Mouse (Mus musculus) liver, embryonic 15.5 days (tissue): ENCODE results near the gene Mgat5. TPM values are rescaled to one million over a fixed set of nuclear protein-coding genes. Genes with fewer than 3 reads are reported as not detected.

Experiments used
- ATAC-seq: fragments of 200-750 bp; cut with Nextera tagmentation; 2 replicates; pipeline ENCODE4 v1.8.0; 2017; ENCODE audit warnings: moderate number of reproducible peaks, mild to moderate bottlenecking, moderate library complexity; ENCODE audit not compliant: insufficient read depth
- H3K27ac ChIP-seq: fragments of 300-500 bp; sonication (generic); replicated peaks from 2 replicates; pipeline ENCODE4 v1.5.1; 2015; ENCODE audit warnings: mild to moderate bottlenecking, inconsistent platforms
- H3K27me3 ChIP-seq: fragments of 300-500 bp; sonication (generic); 2 replicates; pipeline ENCODE4 v1.6.1; 2015; ENCODE audit warnings: mild to moderate bottlenecking, inconsistent platforms
- H3K36me3 ChIP-seq: fragments of 300-500 bp; sonication (generic); replicated peaks from 2 replicates; pipeline ENCODE4 v1.6.1; 2015; ENCODE audit warnings: moderate library complexity, mild to moderate bottlenecking, inconsistent platforms
- H3K4me1 ChIP-seq: fragments of 300-500 bp; sonication (generic); replicated peaks from 2 replicates; pipeline ENCODE4 v1.6.1; 2015; ENCODE audit warnings: inconsistent platforms
- H3K4me2 ChIP-seq: fragments of 300-500 bp; sonication (generic); 2 replicates; pipeline ENCODE4 v1.6.1; 2015; ENCODE audit warnings: moderate library complexity, mild to moderate bottlenecking, inconsistent platforms
- H3K4me3 ChIP-seq: fragments of 300-500 bp; sonication (generic); replicated peaks from 2 replicates; pipeline ENCODE4 v1.5.1; 2015; ENCODE audit warnings: mild to moderate bottlenecking, inconsistent platforms
- H3K9ac ChIP-seq: fragments of 300-500 bp; sonication (generic); 2 replicates; pipeline ENCODE4 v1.6.1; 2015; ENCODE audit warnings: moderate library complexity, mild to moderate bottlenecking, inconsistent platforms
- H3K9me3 ChIP-seq: fragments of 300-500 bp; sonication (generic); replicated peaks from 2 replicates; pipeline ENCODE4 v1.6.1; 2016; ENCODE audit warnings: inconsistent platforms
- WGBS: fragments of 180-500 bp; shearing (Covaris S2); methylation state at CpG from one replicate; pipeline ENCODE4 v1.1.7; 2015; ENCODE audit warnings: mixed read lengths; ENCODE audit not compliant: insufficient replicate concordance; 5-methylcytosine and 5-hydroxymethylcytosine counted together
- polyA plus RNA-seq: library from polyadenylated mRNA; unstranded; fragments of >200 nt; fragmentation: Nextera tagmentation; extraction: Ambion mirVana; gene quantifications from 2 replicates; pipeline ENCODE4 v1.2.1, GENCODE M21; 2015

Gene Mgat5
- polyA plus RNA-seq, 1 experiment from 2014 or later: 0.68 TPM

DNA sequence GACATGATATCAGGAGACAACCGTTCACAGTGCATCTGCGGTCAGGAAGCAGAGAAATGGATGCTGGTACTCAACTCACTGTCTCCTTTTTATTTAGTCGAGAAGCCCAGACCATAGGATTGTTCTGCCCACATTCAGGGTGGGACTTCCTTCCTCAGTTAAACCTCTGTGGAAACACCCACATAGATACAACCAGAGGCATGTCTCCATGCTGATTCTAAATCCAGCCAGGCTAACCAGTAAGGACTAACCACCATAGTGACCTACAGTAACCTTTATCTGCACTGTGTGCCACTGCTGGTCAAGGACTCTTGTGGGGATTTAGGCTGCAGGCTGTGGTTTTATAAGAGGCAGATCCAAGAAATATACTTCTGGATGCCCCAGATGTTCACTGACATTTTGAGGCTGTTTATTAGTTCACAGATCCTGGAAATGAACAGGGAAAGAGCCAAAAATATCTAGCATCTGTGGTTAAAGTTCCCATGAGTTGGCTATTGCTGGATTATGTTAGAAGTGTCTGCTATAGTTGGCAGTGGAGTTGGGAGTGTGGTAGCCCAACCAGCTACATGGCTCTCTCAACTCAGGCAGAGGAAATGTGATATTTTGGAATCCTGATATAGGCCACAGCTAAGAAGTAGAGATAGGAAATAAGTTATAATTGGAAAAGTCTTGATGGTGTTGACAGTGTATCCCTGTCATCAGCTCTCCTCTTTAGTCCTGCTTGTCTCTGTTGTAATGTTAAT lies 143.2 kb downstream of the Mgat5 start:
- 31% methylated on average over 3 of the region's 3 CpGs for WGBS
- no peaks in the 10 kb centered on the region for H3K27me3 ChIP-seq
- H3K27ac ChIP-seq: no peak overlapping the region
- H3K4me2 ChIP-seq: no peak overlapping the region
- H3K4me3 ChIP-seq: no peak overlapping the region
- peaks cover 3% of the 10 kb centered on the region; the same call in 1 of the 2 replicates for H3K4me1 ChIP-seq
- no peak overlapping the region for H3K9ac ChIP-seq
- no peaks in the 10 kb centered on the region for H3K9me3 ChIP-seq
- no peak for ATAC-seq
- no peaks in the 10 kb centered on the region for H3K36me3 ChIP-seq

DNA sequence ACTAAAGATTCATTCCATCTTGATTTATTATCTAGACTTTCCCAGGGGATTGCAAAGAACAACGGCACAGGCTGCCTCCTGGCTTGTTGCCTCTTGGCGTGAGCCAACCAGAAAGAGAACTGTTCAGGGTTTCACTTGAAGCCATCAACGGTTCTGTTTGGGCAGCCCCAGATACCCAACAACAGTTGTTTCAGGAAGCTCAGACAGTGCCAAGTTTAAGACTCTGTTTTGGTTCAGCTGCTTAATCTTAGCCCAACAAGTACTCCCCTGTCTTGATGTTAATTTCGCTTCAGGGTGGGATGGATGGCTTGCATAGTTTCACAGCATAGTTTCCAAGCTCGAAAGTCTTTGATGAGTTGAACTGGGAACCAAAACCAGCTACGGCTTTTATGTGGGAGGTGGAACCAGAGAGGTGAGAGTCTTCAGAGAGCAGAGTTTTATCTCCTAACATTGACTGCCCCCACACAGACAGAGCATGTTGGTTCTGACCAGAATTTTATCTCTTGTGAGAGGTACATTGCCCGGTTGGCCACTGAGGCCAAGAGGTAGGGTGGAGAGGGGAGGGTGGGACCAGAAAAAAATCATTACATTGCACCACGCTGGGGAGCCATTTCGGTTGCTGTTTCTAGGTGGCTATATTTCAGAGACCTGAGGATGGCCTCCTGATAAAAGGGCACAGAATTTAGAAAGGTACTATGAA lies 144.0 kb downstream of the Mgat5 start:
- H3K9me3 ChIP-seq: no peaks in the 10 kb centered on the region
- H3K27me3 ChIP-seq: no peaks in the 10 kb centered on the region
- peaks cover 3% of the 10 kb centered on the region; the same call in 1 of the 2 replicates for H3K4me1 ChIP-seq
- WGBS: 42% methylated on average over 9 of the region's 9 CpGs
- no peak overlapping the region for H3K9ac ChIP-seq
- no peak overlapping the region for H3K4me2 ChIP-seq
- no peaks in the 10 kb centered on the region for H3K36me3 ChIP-seq
- no peak overlapping the region for H3K4me3 ChIP-seq
- no peak overlapping the region for H3K27ac ChIP-seq
- no peak for ATAC-seq

DNA sequence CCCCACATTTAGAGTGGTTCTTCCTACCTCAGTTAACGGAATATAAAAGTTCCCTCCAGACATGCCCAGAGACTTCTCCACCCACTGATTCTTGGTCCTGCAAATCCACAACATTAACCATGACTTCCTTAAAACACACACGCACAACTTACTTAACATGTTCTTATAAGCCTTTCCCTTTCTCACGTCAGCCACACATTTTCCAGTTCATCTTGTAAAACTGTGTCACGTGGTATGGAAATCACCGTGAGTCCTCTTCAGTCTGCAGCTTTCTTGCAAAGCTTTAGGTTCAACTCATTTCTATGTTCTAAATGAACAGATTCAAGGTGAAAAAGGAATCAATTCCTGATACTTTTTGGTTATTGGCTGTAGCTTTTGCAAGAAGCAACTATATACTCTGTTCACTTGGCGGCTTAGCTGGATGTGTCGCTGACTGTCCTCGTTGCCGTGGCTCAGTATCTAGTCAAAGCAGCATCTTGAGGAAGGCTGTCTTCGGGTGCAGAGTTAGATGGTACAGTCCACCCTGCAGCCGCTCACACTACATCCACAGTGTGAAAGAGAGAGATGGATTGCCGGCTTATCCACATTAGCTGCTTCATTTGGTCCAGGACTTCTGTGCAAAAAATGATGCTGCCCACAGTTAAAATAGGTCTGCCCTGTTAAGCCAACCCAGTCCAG lies 146.7 kb downstream of the Mgat5 start:
- WGBS: 76% methylated on average over 12 of the region's 12 CpGs
- Histone ChIP-seq H3K36me3 (no peaks in the 10 kb centered on the region), H3K9ac (no peak overlapping the region), H3K9me3 (no peaks in the 10 kb centered on the region), H3K27me3 (no peaks in the 10 kb centered on the region), H3K4me2 (no peak overlapping the region), H3K27ac (no peak overlapping the region), H3K4me1 (0 out of 2 replicates have a peak, but pooled peaks cover 3% of the 10 kb centered on the region), H3K4me3 (no peak overlapping the region)
- ATAC-seq: no peak

DNA sequence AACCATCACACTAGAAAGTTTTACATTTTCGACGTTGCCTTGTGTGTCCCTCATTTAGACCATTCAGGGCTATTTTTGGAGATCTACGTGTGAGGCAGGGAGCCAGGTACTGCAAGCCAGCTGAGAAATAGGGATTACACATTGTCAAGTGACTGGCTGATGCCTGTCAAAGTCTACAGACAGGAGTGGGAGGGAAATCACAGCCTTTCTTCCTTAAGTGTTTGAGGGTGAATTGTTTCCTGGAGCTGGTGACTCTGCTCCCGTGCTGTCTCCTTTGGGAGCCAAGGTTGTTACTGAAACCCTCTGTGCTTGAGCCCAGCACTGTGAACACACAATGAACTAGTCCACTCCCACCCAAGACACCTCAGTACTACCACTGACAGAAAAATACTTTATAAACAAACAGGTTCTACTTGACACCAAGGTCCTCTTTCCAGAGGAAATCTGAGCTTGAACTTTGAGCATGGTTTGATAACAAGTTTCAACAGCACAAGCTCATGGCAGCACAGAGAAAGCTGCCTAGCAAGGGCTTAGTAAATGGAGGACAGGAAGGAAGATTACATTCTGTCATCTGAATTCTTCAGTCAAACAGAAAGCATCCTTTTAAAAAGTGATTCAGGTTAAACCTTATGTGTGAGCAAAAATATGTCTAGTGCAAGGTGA lies 147.4 kb downstream of the Mgat5 start:
- Histone ChIP-seq H3K9ac (no peak overlapping the region), H3K4me3 (no peak overlapping the region), H3K27ac (no peak overlapping the region), H3K4me1 (0 out of 2 replicates have a peak, but pooled peaks cover 3% of the 10 kb centered on the region), H3K27me3 (no peaks in the 10 kb centered on the region), H3K36me3 (no peaks in the 10 kb centered on the region), H3K9me3 (no peaks in the 10 kb centered on the region), H3K4me2 (no peak overlapping the region)
- ATAC-seq: no peak
- 57% methylated on average over 4 of the region's 4 CpGs for WGBS

DNA sequence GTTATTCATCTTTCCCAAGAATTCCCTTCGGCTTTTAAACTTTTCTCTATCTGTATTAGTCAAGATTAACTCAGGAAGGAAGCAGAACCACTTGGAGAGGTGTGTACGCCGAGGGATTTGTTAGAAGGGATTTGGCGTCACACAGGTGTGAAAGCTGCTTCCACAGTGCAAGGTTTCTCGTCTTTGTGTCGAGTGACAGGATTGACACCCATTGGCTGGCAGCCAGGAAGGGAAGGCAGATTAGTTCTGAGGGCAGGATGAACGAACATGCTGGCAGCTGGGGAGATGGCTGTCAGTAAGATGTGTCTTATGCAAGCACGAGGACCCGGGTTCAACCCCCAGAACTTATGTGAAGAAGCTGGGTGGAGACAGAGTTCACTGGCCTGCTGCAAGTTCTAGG lies 148.6 kb downstream of the Mgat5 start:
- 61% methylated on average over 9 of the region's 9 CpGs for WGBS
- no peaks in the 10 kb centered on the region for H3K27me3 ChIP-seq
- ATAC-seq: no peak

DNA sequence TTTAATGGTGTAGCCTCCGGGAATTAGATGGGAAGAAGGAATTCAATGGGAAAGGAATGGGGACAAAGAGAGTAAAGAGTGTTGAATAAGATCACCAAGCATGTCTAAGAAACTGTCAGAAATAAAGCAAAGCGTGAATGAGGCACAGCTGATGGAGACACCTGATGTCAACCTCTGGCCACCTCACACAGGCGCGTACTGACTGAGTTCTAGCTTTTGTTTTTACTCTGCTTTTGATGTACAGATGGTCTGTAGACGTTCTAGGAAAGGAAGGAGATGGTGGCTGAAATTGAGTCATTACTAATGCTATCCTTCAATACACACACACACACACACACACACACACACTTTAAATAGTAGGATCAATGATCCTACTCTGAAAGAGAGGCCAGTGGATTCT lies 149.3 kb downstream of the Mgat5 start:
- ATAC-seq: no peak
- Histone ChIP-seq H3K9ac (no peak overlapping the region), H3K36me3 (no peaks in the 10 kb centered on the region), H3K9me3 (no peaks in the 10 kb centered on the region), H3K4me1 (no peaks in the 10 kb centered on the region), H3K4me3 (no peak overlapping the region), H3K4me2 (no peak overlapping the region), H3K27me3 (no peaks in the 10 kb centered on the region), H3K27ac (no peak overlapping the region)
- WGBS: 67% methylated on average over 5 of the region's 5 CpGs

More for the DNA sequence above, 148.6 kb downstream of the Mgat5 start:
- H3K9ac ChIP-seq: no peak overlapping the region
- no peaks in the 10 kb centered on the region for H3K9me3 ChIP-seq
- H3K27ac ChIP-seq: no peak overlapping the region
- H3K4me3 ChIP-seq: no peak overlapping the region
- no peaks in the 10 kb centered on the region for H3K4me1 ChIP-seq
- H3K36me3 ChIP-seq: no peaks in the 10 kb centered on the region
- H3K4me2 ChIP-seq: no peak overlapping the region

DNA sequence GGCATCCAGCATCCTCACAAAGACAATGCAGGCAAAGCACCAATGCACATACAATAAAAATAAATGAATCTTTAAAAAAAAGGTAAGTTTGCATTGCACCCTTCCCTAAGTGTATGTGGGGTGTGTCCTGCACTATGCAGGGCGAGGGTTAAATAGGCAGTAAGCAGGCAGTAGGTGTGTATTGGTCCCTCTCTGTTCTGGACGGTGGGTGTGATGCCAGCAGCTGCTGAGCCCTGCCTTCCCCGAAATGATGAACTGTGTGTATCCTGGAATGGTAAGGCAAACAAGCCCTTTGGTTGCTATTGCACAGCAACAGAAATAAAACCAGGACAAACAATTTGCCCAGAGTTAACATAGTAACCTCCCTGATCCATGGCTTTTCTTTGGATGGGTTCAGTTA lies 150.2 kb downstream of the Mgat5 start:
- Histone ChIP-seq H3K9me3 (no peaks in the 10 kb centered on the region), H3K9ac (no peak overlapping the region), H3K4me3 (no peak overlapping the region), H3K27ac (no peak overlapping the region), H3K4me2 (no peak overlapping the region), H3K4me1 (no peaks in the 10 kb centered on the region), H3K27me3 (no peaks in the 10 kb centered on the region), H3K36me3 (no peaks in the 10 kb centered on the region)
- 71% methylated on average over 3 of the region's 3 CpGs for WGBS
- no peak for ATAC-seq

DNA sequence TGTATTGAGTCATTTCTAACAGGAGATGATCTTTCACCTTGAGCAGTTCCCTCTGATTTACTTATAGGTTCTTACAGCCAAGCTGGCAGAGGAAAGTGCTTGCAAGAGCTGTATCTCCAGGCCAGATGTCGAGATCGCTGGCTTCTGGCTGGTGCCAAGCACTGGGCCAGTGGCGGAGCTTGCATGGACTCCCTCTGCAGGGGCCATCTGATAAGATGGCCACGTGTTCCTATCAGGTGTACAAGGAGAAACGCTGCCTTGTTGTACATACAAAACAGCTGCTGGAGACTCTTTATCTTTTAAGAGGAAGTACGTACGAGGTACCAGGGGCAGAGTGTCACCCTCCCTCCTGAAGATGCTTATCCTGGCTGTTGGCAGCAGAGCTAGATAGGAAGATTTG lies 158.8 kb downstream of the Mgat5 start:
- ATAC-seq: 0 out of 2 replicates have a peak, but pooled peaks have one; percentile 18
- no peaks in the 10 kb centered on the region for H3K36me3 ChIP-seq

DNA sequence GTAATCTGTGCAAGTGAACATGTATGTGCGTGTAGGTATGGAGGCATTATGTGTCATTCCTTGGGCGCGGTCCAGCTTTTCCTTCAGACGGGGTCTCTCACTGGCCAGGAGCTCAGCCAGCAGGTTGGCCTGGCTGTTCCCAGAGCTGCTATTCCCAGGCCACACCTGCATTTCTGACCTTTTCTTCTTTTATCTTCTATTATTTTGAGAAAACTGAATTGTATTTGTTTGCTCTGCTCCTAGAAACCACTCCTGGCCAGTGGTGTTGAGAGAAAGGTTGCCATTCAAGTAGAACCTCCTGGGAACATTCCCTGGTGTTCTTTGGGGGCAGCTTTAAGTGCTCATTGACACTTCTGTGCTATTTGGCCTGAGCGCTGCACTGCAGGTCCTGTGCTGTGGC lies 160.9 kb downstream of the Mgat5 start:
- Histone ChIP-seq H3K27me3 (no peaks in the 10 kb centered on the region), H3K9me3 (no peaks in the 10 kb centered on the region), H3K4me3 (no peak overlapping the region), H3K36me3 (no peaks in the 10 kb centered on the region), H3K9ac (no peak overlapping the region), H3K27ac (no peak overlapping the region), H3K4me2 (no peak overlapping the region), H3K4me1 (no peaks in the 10 kb centered on the region; the same call in 1 of the 2 replicates)
- WGBS: 77% methylated on average over 5 of the region's 5 CpGs
- no peak for ATAC-seq

More for the DNA sequence above, 158.8 kb downstream of the Mgat5 start:
- WGBS: 24% methylated on average over 7 of the region's 7 CpGs
- H3K27ac ChIP-seq: no peak overlapping the region
- no peak overlapping the region for H3K4me2 ChIP-seq
- H3K9ac ChIP-seq: no peak overlapping the region
- no peaks in the 10 kb centered on the region for H3K9me3 ChIP-seq
- H3K4me3 ChIP-seq: no peak overlapping the region
- H3K4me1 ChIP-seq: no peaks in the 10 kb centered on the region; the same call in 1 of the 2 replicates
- no peaks in the 10 kb centered on the region for H3K27me3 ChIP-seq

DNA sequence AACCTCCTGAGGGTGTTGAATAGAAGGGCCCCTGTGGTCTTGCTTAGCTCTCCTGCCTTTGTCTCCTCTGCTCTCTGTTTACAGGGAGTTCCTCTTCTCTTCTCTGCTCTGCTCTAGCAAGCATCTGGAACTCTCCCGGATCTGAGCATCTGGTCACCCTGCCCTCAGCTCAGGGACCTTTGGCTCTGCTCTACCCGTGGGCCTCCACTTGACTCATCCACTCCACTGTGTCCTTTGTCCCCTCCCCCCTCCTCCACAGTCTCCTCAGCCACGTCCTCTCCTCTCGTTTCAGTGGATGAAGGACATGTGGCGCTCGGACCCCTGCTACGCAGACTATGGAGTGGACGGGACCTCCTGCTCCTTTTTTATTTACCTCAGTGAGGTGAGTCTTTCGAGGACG lies 161.3 kb downstream of the Mgat5 start:
- Histone ChIP-seq H3K4me2 (no peak overlapping the region), H3K27me3 (no peaks in the 10 kb centered on the region), H3K9ac (no peak overlapping the region), H3K27ac (no peak overlapping the region), H3K4me1 (no peaks in the 10 kb centered on the region; the same call in 1 of the 2 replicates), H3K36me3 (no peaks in the 10 kb centered on the region), H3K4me3 (no peak overlapping the region), H3K9me3 (no peaks in the 10 kb centered on the region)
- no peak for ATAC-seq
- WGBS: 70% methylated on average over 10 of the region's 10 CpGs

DNA sequence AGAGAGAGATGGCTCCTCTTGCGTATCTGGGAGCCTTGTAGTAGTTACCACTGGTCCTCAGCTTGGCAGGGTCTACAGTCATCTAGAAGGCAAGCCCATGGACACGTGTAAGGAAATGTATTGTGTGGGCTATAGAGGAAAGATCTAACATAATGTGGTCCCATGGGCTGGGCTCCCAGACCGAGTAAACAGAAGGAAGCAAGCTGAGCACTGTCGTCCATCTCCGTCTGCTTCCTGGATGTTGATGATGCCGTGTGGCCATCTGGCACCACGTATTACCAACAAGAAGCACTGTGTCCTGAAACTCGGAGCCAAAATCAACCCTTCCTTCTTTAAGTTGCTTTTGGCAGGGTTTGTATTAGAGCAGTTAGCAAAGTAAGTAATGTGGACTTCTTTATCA lies 163.7 kb downstream of the Mgat5 start:
- Histone ChIP-seq H3K27ac (no peak overlapping the region), H3K36me3 (no peaks in the 10 kb centered on the region), H3K9me3 (no peaks in the 10 kb centered on the region), H3K4me2 (no peak overlapping the region), H3K27me3 (no peaks in the 10 kb centered on the region), H3K9ac (no peak overlapping the region), H3K4me1 (no peaks in the 10 kb centered on the region; the same call in 1 of the 2 replicates), H3K4me3 (no peak overlapping the region)
- ATAC-seq: no peak
- 69% methylated on average over 8 of the region's 8 CpGs for WGBS
